Mouse (Mus musculus) embryonic facial prominence, embryonic 11.5 days (tissue): ENCODE data around the gene Cdipt. TPM values are rescaled to one million over a fixed set of nuclear protein-coding genes. Genes with fewer than 3 reads are reported as not detected.

ENCODE experiments used
- ATAC-seq: fragments of 200-750 bp; cut with Nextera tagmentation; replicated peaks from 2 replicates; pipeline ENCODE4 v1.8.0; 2017; ENCODE audit warnings: low read depth; ENCODE audit not compliant: insufficient number of reproducible peaks, low FRiP score, low TSS enrichment
- DNase-seq: peaks from one replicate; pipeline ENCODE4 v3.0.0-alpha.2; 2015; ENCODE audit warnings: low spot score
- H3K27ac ChIP-seq: fragments of 300-500 bp; sonication (generic); replicated peaks from 2 replicates; pipeline ENCODE4 v1.5.1; 2014; ENCODE audit warnings: mild to moderate bottlenecking, low read depth, low read length, control low read depth
- H3K27me3 ChIP-seq: fragments of 300-500 bp; sonication (generic); 2 replicates; pipeline ENCODE4 v1.6.1; 2014; ENCODE audit warnings: mild to moderate bottlenecking, low read length, moderate library complexity, mixed read lengths; ENCODE audit not compliant: control insufficient read depth, insufficient read depth
- H3K36me3 ChIP-seq: fragments of 300-500 bp; sonication (generic); replicated peaks from 2 replicates; pipeline ENCODE4 v1.6.1; 2014; ENCODE audit warnings: low read depth, mild to moderate bottlenecking, low read length, moderate library complexity, mixed read lengths; ENCODE audit not compliant: control insufficient read depth, insufficient read depth
- H3K4me1 ChIP-seq: fragments of 300-500 bp; sonication (generic); 2 replicates; pipeline ENCODE4 v1.6.1; 2014; ENCODE audit warnings: low read length, mixed read lengths; ENCODE audit not compliant: control insufficient read depth, insufficient read depth
- H3K4me2 ChIP-seq: fragments of 300-500 bp; sonication (generic); 2 replicates; pipeline ENCODE4 v1.6.1; 2014; ENCODE audit warnings: low read depth, mild to moderate bottlenecking, control low read depth, low read length, moderate library complexity
- H3K4me3 ChIP-seq: fragments of 300-500 bp; sonication (generic); 2 replicates; pipeline ENCODE4 v1.5.1; 2014; ENCODE audit warnings: low read depth, low read length, control low read depth
- H3K9ac ChIP-seq: fragments of 300-500 bp; sonication (generic); replicated peaks from 2 replicates; pipeline ENCODE4 v1.6.1; 2014; ENCODE audit warnings: mild to moderate bottlenecking, control low read depth, low read length
- H3K9me3 ChIP-seq: fragments of 300-500 bp; sonication (generic); replicated peaks from 2 replicates; pipeline ENCODE4 v1.6.1; 2016; ENCODE audit warnings: mild to moderate bottlenecking, low read length, inconsistent platforms, mixed read lengths; ENCODE audit not compliant: control insufficient read depth
- WGBS: fragments of 180-500 bp; shearing (Covaris S2); extraction: QIAGEN DNeasy Blood & Tissue Kit; methylation state at CpG from one replicate; pipeline ENCODE4 v1.1.7; 2014; 5-methylcytosine and 5-hydroxymethylcytosine counted together
- polyA plus RNA-seq: library from polyadenylated mRNA; unstranded; fragments of >200 nt; fragmentation: Nextera tagmentation; extraction: Ambion mirVana; gene quantifications from 2 replicates; pipeline ENCODE4 v1.2.1, GENCODE M21; 2014

Gene Cdipt
- polyA plus RNA-seq, 1 experiment from 2014 or later, result 64.3 TPM

- Histone ChIP-seq H3K4me1 (no peaks in the 10 kb centered on the region), H3K4me3 (no peak overlapping the region), H3K27ac (no peak overlapping the region), H3K9me3 (no peaks in the 10 kb centered on the region), H3K27me3 (no peaks in the 10 kb centered on the region), H3K36me3 (peaks cover 2% of the 10 kb centered on the region), H3K9ac (no peak overlapping the region), H3K4me2 (no peak overlapping the region)
- ATAC-seq, result peak; percentile 69
- no peak for DNase-seq
- WGBS, result 77% methylated on average over 9 of the region's 9 CpGs
Observed at GRCm38 (mm10) chr7:127008239-127009019, 32.7 kb downstream of the Cdipt start.

GRCm38 (mm10) chr7:127009307-127010085 is 33.8 kb downstream of the Cdipt start:
- no peak for ATAC-seq
- H3K9me3 ChIP-seq, result no peaks in the 10 kb centered on the region
- 84% methylated on average over 17 of the region's 17 CpGs for whole genome bisulfite sequencing
- DNase-seq, result no peak
- no peak overlapping the region for H3K27ac ChIP-seq
- H3K27me3 ChIP-seq, result no peaks in the 10 kb centered on the region
- H3K36me3 ChIP-seq, result peaks cover 4% of the 10 kb centered on the region
- H3K4me2 ChIP-seq, result no peak overlapping the region
- no peak overlapping the region for H3K9ac ChIP-seq
- H3K4me1 ChIP-seq, result peaks cover 4% of the 10 kb centered on the region; the same call in 1 of the 2 replicates
- no peak overlapping the region for H3K4me3 ChIP-seq

- Histone ChIP-seq H3K4me1 (peaks cover 11% of the 10 kb centered on the region; the same call in 1 of the 2 replicates), H3K4me2 (no peak overlapping the region), H3K9ac (no peak overlapping the region), H3K36me3 (peaks cover 4% of the 10 kb centered on the region), H3K27ac (no peak overlapping the region), H3K9me3 (no peaks in the 10 kb centered on the region), H3K27me3 (no peaks in the 10 kb centered on the region), H3K4me3 (no peak overlapping the region)
- DNase-seq, result no peak
- 95% methylated on average over 2 of the region's 2 CpGs for WGBS
- no peak for ATAC-seq
Observed at GRCm38 (mm10) chr7:127011051-127011450, 35.3 kb downstream of the Cdipt start.

- ATAC-seq (no peak), DNase-seq (no peak)
- H3K4me1 ChIP-seq, result peaks cover 11% of the 10 kb centered on the region; the same call in 1 of the 2 replicates
- H3K27me3 ChIP-seq, result no peaks in the 10 kb centered on the region
- no peak overlapping the region for H3K4me2 ChIP-seq
- H3K4me3 ChIP-seq, result no peak overlapping the region
- H3K36me3 ChIP-seq, result peaks cover 4% of the 10 kb centered on the region
- 73% methylated on average over 2 of the region's 2 CpGs for WGBS
- no peak overlapping the region for H3K27ac ChIP-seq
- H3K9me3 ChIP-seq, result no peaks in the 10 kb centered on the region
- no peak overlapping the region for H3K9ac ChIP-seq
Observed at GRCm38 (mm10) chr7:127011717-127012116, 36.0 kb downstream of the Cdipt start.

- 86% methylated on average over 6 of the region's 6 CpGs for WGBS
- H3K4me3 ChIP-seq, result no peak overlapping the region
- no peaks in the 10 kb centered on the region for H3K27me3 ChIP-seq
- ATAC-seq, result no peak
- DNase-seq, result no peak
- no peak overlapping the region for H3K27ac ChIP-seq
- H3K36me3 ChIP-seq, result peaks cover 4% of the 10 kb centered on the region
- H3K9me3 ChIP-seq, result no peaks in the 10 kb centered on the region
- H3K4me2 ChIP-seq, result no peak overlapping the region
- peaks cover 11% of the 10 kb centered on the region; the same call in 1 of the 2 replicates for H3K4me1 ChIP-seq
- H3K9ac ChIP-seq, result no peak overlapping the region
Observed at GRCm38 (mm10) chr7:127012374-127012773, 36.7 kb downstream of the Cdipt start.

- no peaks in the 10 kb centered on the region for H3K27me3 ChIP-seq
- H3K9me3 ChIP-seq, result no peaks in the 10 kb centered on the region
- H3K27ac ChIP-seq, result no peak overlapping the region
- peaks cover 11% of the 10 kb centered on the region; the same call in 1 of the 2 replicates for H3K4me1 ChIP-seq
- DNase-seq (no peak), ATAC-seq (no peak)
- no peak overlapping the region for H3K9ac ChIP-seq
- H3K36me3 ChIP-seq, result peaks cover 4% of the 10 kb centered on the region
- H3K4me3 ChIP-seq, result no peak overlapping the region
- WGBS, result 96% methylated on average over 10 of the region's 10 CpGs
- H3K4me2 ChIP-seq, result no peak overlapping the region
Observed at GRCm38 (mm10) chr7:127012845-127013244, 37.1 kb downstream of the Cdipt start.

GRCm38 (mm10) chr7:127013385-127013784 is 37.7 kb downstream of the Cdipt start:
- H3K9me3 ChIP-seq, result no peaks in the 10 kb centered on the region
- H3K4me3 ChIP-seq, result no peak overlapping the region
- H3K36me3 ChIP-seq, result peaks cover 4% of the 10 kb centered on the region
- peaks cover 11% of the 10 kb centered on the region; the same call in 1 of the 2 replicates for H3K4me1 ChIP-seq
- ATAC-seq (no peak), DNase-seq (no peak)
- H3K4me2 ChIP-seq, result no peak overlapping the region
- no peak overlapping the region for H3K27ac ChIP-seq
- no peaks in the 10 kb centered on the region for H3K27me3 ChIP-seq
- WGBS, result 97% methylated on average over 6 of the region's 6 CpGs
- no peak overlapping the region for H3K9ac ChIP-seq

- peak within 1 kb of the TSS; percentile 41 for H3K9ac ChIP-seq
- ATAC-seq, result no peak
- H3K4me1 ChIP-seq, result peaks cover 11% of the 10 kb centered on the region; the same call in 1 of the 2 replicates
- peaks cover 4% of the 10 kb centered on the region for H3K36me3 ChIP-seq
- no peaks in the 10 kb centered on the region for H3K27me3 ChIP-seq
- WGBS, result 45% methylated on average over 11 of the region's 11 CpGs
- H3K27ac ChIP-seq, result no peak within 1 kb of the TSS
- peak within 1 kb of the TSS; percentile 85 for H3K4me2 ChIP-seq
- H3K4me3 ChIP-seq, result peak within 1 kb of the TSS; percentile 18
- H3K9me3 ChIP-seq, result no peaks in the 10 kb centered on the region
- DNase-seq, result peak; percentile 54
Observed at GRCm38 (mm10) chr7:127014320-127014719, 38.6 kb downstream of the Cdipt start, which contains the start of gene Mvp. TSS of gene Mvp (minus strand) at chr7:127014621.
